Mouse (Mus musculus) heart, postnatal 25 days (tissue): ENCODE data around the gene Tprn. TPM values are rescaled to one million over a fixed set of nuclear protein-coding genes. Genes with fewer than 3 reads are reported as not detected.

Experiments used
- DNase-seq: peaks from one replicate; pipeline ENCODE4 v3.0.0; 2022; ENCODE audit warnings: low spot score
- intact Hi-C: fragments of 180-260 bp; cut with DNase I; formaldehyde crosslinking; loops from one replicate; pipeline ENCODE4 v1.15.1; 2025
- total RNA-seq, 2 experiments: library from RNA; stranded (reverse); gene quantifications; 2 replicates each; pipeline ENCODE4 v1.2.3; 2021

The Tprn gene
- total RNA-seq, 2 experiments from 2014 or later = 3.6 to 6.0 TPM

DNA sequence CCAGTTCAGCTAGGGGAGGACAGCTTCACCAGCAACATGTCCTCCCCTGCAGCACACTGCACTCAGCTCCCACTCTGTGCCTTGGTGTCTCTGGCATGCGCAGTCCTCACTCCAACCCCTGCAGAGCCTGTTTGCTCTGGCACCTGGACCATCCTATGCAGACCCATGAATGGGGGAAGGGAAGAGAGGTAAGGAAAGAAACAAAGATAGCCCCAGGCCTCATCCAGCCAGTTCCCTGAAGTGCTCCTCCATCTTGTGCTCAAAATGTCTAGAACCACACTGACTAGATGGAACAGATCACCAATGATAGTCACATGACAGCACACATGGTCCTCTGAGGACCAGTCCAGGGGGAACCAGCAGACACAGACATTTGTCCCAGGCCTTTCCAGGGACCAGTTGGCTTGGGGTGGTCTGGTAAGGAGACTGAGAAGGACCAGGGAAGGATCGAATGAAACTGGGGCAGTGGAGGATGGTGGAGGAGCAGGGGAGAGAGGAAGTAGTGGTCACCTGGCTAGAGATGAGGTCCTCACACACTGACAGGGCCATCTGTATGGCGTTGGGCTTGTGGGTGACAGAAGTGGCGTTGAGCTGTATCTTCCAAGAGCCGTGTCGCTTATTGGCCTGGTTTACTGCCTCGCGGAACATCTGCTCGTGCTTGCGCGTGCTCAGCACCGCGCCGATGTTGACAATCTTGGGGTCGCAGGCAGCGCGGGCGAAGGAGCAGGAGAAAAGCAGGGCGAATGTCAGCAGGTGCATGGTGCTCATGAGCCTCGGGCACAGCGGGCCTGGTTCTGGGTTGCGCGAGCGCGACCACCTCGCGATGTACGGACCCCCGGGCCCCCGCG, 55.9 kb downstream of the Tprn start:
- intact Hi-C loops = no loop called here
- DNase-seq = no peak

DNA sequence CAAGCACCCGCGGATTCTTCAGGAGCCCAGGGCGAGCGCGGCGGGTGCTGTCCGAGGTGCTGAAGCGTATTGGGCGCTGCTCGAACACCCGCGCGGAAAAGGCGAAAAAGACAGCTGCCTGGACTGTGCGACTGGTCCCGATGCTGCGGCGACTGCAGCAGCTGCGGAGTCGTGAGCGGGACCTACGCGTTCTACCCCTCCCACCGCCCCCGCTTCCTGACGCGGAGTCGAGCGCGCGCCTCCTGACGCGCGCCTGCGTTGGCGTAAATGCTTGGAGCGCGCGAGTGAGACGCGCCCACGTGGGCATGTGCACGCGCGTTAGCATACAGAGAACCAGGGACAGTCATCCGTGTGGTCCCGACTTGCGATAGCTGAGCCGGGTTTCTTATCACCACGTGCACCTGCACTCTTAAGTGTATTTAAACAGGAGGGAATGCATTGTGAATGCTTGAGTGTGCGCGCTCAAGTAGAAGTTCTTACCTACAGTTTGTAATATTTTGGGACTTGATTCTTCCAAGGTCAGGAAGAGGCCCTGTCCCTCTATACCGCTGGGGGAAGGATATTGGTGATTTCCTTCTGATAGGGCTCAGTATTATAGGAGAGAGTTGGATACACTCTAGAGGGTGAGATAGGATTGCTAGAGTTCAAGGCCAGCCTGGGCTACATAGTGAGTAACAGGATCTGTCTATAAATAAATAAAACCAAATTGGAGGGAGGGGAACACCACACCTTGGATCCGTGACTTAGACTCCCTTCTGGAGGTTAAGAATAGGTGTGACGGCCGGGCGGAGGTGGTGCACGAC, 56.8 kb downstream of the Tprn start, which contains the start of gene Grin1:
Gene Grin1 (minus strand): TSS at position 217 of the 803 bp plus-strand sequence.
- intact Hi-C loops = no loop called here
- no peak for DNase-seq

Other genes with a start within 250 kb of the Tprn start
- 10 to 100 TPM; 19.8 to 21.2 TPM for gene Nsmf, start 208.3 kb upstream of the Tprn start, total RNA-seq
- gene Entpd8, start 182.3 kb upstream of the Tprn start, total RNA-seq = not detected
- gene Noxa1, start 167.5 kb upstream of the Tprn start, total RNA-seq = not detected
- 10 to 100 TPM in 1 of 2 experiments, 1 to 10 TPM in 1; 7.2 to 11.5 TPM for gene Nrarp, start 81.9 kb upstream of the Tprn start, total RNA-seq
- gene Tor4a, start 65.7 kb upstream of the Tprn start, total RNA-seq = 1 to 10 TPM; 4.1 to 4.2 TPM
- gene Nelfb, start 51.1 kb upstream of the Tprn start, total RNA-seq = 10 to 100 TPM; 36.1 to 40.6 TPM
- not detected for gene Stpg3, start 48.0 kb upstream of the Tprn start, total RNA-seq
- not detected for gene Fam166a, start 43.9 kb upstream of the Tprn start, total RNA-seq
- gene Tubb4b, start 37.9 kb upstream of the Tprn start, total RNA-seq = 100 to 1,000 TPM; 258 to 313 TPM
- not detected for gene Slc34a3, start 28.3 kb upstream of the Tprn start, total RNA-seq
- gene Rnf224, start 25.8 kb upstream of the Tprn start, total RNA-seq = not detected
- gene Rnf208, start 20.4 kb upstream of the Tprn start, total RNA-seq = under 1 TPM in 1 of 2 experiments, not detected in 1; 0.53 TPM
- not detected for gene Cysrt1, start 20.2 kb upstream of the Tprn start, total RNA-seq
- gene AL732309.1, start 15.8 kb upstream of the Tprn start, total RNA-seq = 1 to 10 TPM; 1.5 to 1.7 TPM
- 10 to 100 TPM; 12.6 to 13.2 TPM for gene Tmem203, start 7.2 kb upstream of the Tprn start, total RNA-seq
- 10 to 100 TPM; 36.7 to 40.5 TPM for gene Ssna1, start 9.8 kb downstream of the Tprn start, total RNA-seq
- gene Anapc2, start 9.9 kb downstream of the Tprn start, total RNA-seq = 10 to 100 TPM; 38.4 to 40.7 TPM
- gene Tmem210, start 25.5 kb downstream of the Tprn start, total RNA-seq = not detected
- not detected for gene Lrrc26, start 27.3 kb downstream of the Tprn start, total RNA-seq
- not detected for gene Grin1, start 56.6 kb downstream of the Tprn start, total RNA-seq
- gene Man1b1, start 69.7 kb downstream of the Tprn start, total RNA-seq = 10 to 100 TPM; 18.0 to 20.9 TPM
- 1 to 10 TPM; 3.0 to 3.4 TPM for gene Dpp7, start 93.7 kb downstream of the Tprn start, total RNA-seq
- gene Uap1l1, start 103.1 kb downstream of the Tprn start, total RNA-seq = 1 to 10 TPM; 4.0 to 6.1 TPM
- gene Sapcd2, start 109.7 kb downstream of the Tprn start, total RNA-seq = under 1 TPM; 0.16 to 0.50 TPM
- gene Entpd2, start 133.3 kb downstream of the Tprn start, total RNA-seq = 10 to 100 TPM; 10.8 to 13.9 TPM
- gene Npdc1, start 136.7 kb downstream of the Tprn start, total RNA-seq = 10 to 100 TPM; 25.1 to 27.7 TPM
- under 1 TPM in 1 of 2 experiments, not detected in 1; 0.34 TPM for gene Fut7, start 160.6 kb downstream of the Tprn start, total RNA-seq
- 10 to 100 TPM; 31.2 to 36.2 TPM for gene Abca2, start 166.1 kb downstream of the Tprn start, total RNA-seq
- 1 to 10 TPM; 2.4 to 3.6 TPM for gene Clic3, start 194.2 kb downstream of the Tprn start, total RNA-seq
- 10 to 100 TPM; 17.4 to 20.8 TPM for gene Paxx, start 198.5 kb downstream of the Tprn start, total RNA-seq
- 100 to 1,000 TPM; 117 to 160 TPM for gene Ptgds, start 207.4 kb downstream of the Tprn start, total RNA-seq
- not detected for gene Lcn12, start 231.3 kb downstream of the Tprn start, total RNA-seq
- 10 to 100 TPM; 85.7 to 91.2 TPM for gene Fbxw5, start 238.1 kb downstream of the Tprn start, total RNA-seq
- under 1 TPM; 0.73 to 0.75 TPM for gene C8g, start 239.1 kb downstream of the Tprn start, total RNA-seq